ENCODE assay signal across 15 mouse cellular contexts in the genomic region with DNA sequence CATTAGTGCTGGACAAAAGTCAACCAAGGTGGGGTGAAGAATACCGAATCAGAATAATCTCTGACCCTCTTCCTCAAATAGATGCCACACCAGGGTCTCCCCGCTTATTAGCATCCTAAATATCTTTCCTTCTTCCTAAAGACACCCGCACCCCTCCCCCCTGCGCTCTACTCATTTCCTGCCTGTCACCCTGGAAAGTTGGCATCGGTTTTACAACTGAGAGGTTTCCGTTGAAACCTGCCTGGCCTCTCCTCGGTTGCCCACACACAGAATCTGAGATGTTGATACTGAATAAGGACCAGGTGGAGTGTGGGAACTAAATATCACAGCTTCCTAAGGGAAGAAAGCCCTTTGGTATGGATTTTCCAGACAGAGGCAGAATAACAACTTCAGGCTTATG.
DNase-seq lines count a peak whose midpoint lies in the region; ATAC-seq and TF ChIP-seq lines count a peak whose summit lies in the region.
"Had no signal": no experiment of that assay in that cellular context is flagged by ENCODE, and none has a peak within 500 bp of the region (broad histone marks: within the 10 kb centered on the region; RNA-seq: fewer than 3 reads in every experiment).

No protein-coding gene starts in this region.

- TF ChIP-seq POLR2A in lung, adult 2 months (IDR thresholded peaks at IDR 0.05; ENCODE audit: borderline replicate concordance, extremely low read depth, low read depth, low read length): no peak

- H3K9ac ChIP-seq in lung, embryonic 15.5 days: no peak overlapping the region
- no peak overlapping the region for H3K9ac ChIP-seq in limb, embryonic 12.5 days (replicated peaks)
- H3K9ac ChIP-seq: heart, embryonic 15.5 days; hindbrain, embryonic 15.5 days; liver, embryonic 14.5 days had no signal

- intact Hi-C loops in gastrocnemius, adult 2 months (cut with DNase I): loop anchor here (1.0 to 5.0 kb wide), 2 partner anchors 134 to 322 kb away; no protein-coding TSS in a partner anchor

- H3K27ac ChIP-seq in gastrocnemius, adult 2 months: peak overlapping the region; percentile 70
- no peak overlapping the region for H3K27ac ChIP-seq in lung, embryonic 15.5 days
- no peak overlapping the region for H3K27ac ChIP-seq in limb, embryonic 12.5 days
- H3K27ac ChIP-seq: heart, embryonic 15.5 days; hindbrain, embryonic 15.5 days; liver, embryonic 14.5 days had no signal

- peak overlapping the region; percentile 2; the same call in 1 of the 2 replicates for H3K4me2 ChIP-seq in lung, embryonic 15.5 days
- H3K4me2 ChIP-seq in limb, embryonic 12.5 days: peak overlapping the region; percentile 25
- H3K4me2 ChIP-seq: heart, embryonic 15.5 days had no signal

- peaks cover 5% of the 10 kb centered on the region; the same call in 1 of the 2 replicates for H3K27me3 ChIP-seq in lung, embryonic 15.5 days
- peaks cover 52% of the 10 kb centered on the region for H3K27me3 ChIP-seq in limb, embryonic 12.5 days
- H3K27me3 ChIP-seq: hindbrain, embryonic 15.5 days had no signal

- no peaks in the 10 kb centered on the region for H3K36me3 ChIP-seq in lung, embryonic 15.5 days
- no peaks in the 10 kb centered on the region for H3K36me3 ChIP-seq in limb, embryonic 12.5 days
- H3K36me3 ChIP-seq: heart, embryonic 15.5 days; hindbrain, embryonic 15.5 days had no signal

- ATAC-seq in lung, embryonic 15.5 days (ENCODE audit: borderline replicate concordance, extremely low read depth, low FRiP score, low TSS enrichment): no peak
- ATAC-seq in limb, embryonic 12.5 days (ENCODE audit: insufficient number of reproducible peaks, insufficient read depth, low FRiP score, low TSS enrichment, low read depth): no peak
- ATAC-seq in megakaryocyte progenitor cell, adult 5-6 weeks (replicated peaks; ENCODE audit: poor library complexity): peak; percentile 13; the same call in 1 of the 2 replicates
- ATAC-seq in cerebellum, adult (ENCODE audit: insufficient number of reproducible peaks, low FRiP score, low TSS enrichment): no peak
- ATAC-seq: forebrain, embryonic 14.5 days had no signal

- peaks cover 8% of the 10 kb centered on the region; the same call in 1 of the 2 replicates for H3K4me1 ChIP-seq in lung, embryonic 15.5 days
- no peaks in the 10 kb centered on the region for H3K4me1 ChIP-seq in lung, adult 2 months (ENCODE audit: control insufficient read depth, insufficient read depth, low read length)
- H3K4me1 ChIP-seq in limb, embryonic 12.5 days (replicated peaks): peaks cover 40% of the 10 kb centered on the region
- H3K4me1 ChIP-seq: heart, embryonic 15.5 days had no signal

- 49% methylated on average over 7 of the region's 7 CpGs for WGBS in lung, embryonic 15.5 days
- WGBS in lung, adult 2 months: 35% methylated on average over 7 of the region's 7 CpGs
- WGBS in limb, embryonic 12.5 days: 27% methylated on average over 7 of the region's 7 CpGs

- TF ChIP-seq CTCF in gastrocnemius, adult 2 months (IDR thresholded peaks at IDR 0.05): no peak
- TF ChIP-seq CTCF in lung, adult 2 months (IDR thresholded peaks at IDR 0.05; ENCODE audit: insufficient read depth, low read length): no peak

- H3K4me3 ChIP-seq in gastrocnemius, adult 2 months: peak overlapping the region; percentile 52
- no peak overlapping the region for H3K4me3 ChIP-seq in lung, embryonic 15.5 days
- no peak overlapping the region for H3K4me3 ChIP-seq in lung, adult 2 months (replicated peaks; ENCODE audit: extremely low read depth, low read depth, low read length)
- H3K4me3 ChIP-seq in limb, embryonic 12.5 days (replicated peaks): no peak overlapping the region
- H3K4me3 ChIP-seq: heart, embryonic 15.5 days; hindbrain, embryonic 15.5 days had no signal

- H3K9me3 ChIP-seq in lung, embryonic 15.5 days: no peaks in the 10 kb centered on the region
- H3K9me3 ChIP-seq in limb, embryonic 12.5 days: no peaks in the 10 kb centered on the region
- H3K9me3 ChIP-seq: heart, embryonic 15.5 days; hindbrain, embryonic 15.5 days had no signal

- no peak for DNase-seq in gastrocnemius, adult 2 months
- no peak for DNase-seq in gastrocnemius, postnatal 10 days
- DNase-seq in lung, adult 2 months: no peak
- no peak for DNase-seq in neural tube, embryonic 10.5 days (ENCODE audit: extremely low spot score, low spot score)
- DNase-seq: adrenal gland, postnatal 25 days; B cell, adult 2 months; cerebellum, postnatal 25 days had no signal
